Mouse (Mus musculus): Measurements from ENCODE around the gene Tspan2. TPM values are rescaled to one million over a fixed set of nuclear protein-coding genes. Genes with fewer than 3 reads are reported as not detected.

The Tspan2 gene
- total RNA-seq (2021), result 100 to 1,000 TPM in 1 of 2 experiments, 10 to 100 TPM in 1; 72.9 to 121 TPM

GRCm38 (mm10) chr3:102734313-102735030 lies at the start of gene Tspan2:
Gene Tspan2 (plus strand): TSS chr3:102734529.
- intact Hi-C loops (cut with DNase I), result no loop called here
- peak in 1 of 2 experiments; percentile 60 for DNase-seq (ENCODE audit: low spot score in 2 of 2)

- intact Hi-C loops (cut with DNase I), result no loop called here
Observed at GRCm38 (mm10) chr3:102686861-102687260, 47.5 kb upstream of the Tspan2 start.

GRCm38 (mm10) chr3:102687852-102688251 lies 46.5 kb upstream of the Tspan2 start:
- DNase-seq (ENCODE audit: low spot score in 2 of 2), result no peak
- intact Hi-C loops (cut with DNase I), result no loop called here

More at GRCm38 (mm10) chr3:102686861-102687260, 47.5 kb upstream of the Tspan2 start:
- DNase-seq (ENCODE audit: low spot score in 2 of 2), result no peak

- DNase-seq (ENCODE audit: low spot score in 2 of 2), result peak; percentile 51 to 56
- intact Hi-C loops (cut with DNase I), result loop anchor here (2.0 to 10.0 kb wide), 5 partner anchors 227 to 607 kb away; partner anchors contain the start of genes Casq2 and Ngf
Observed at GRCm38 (mm10) chr3:102691802-102692484, 42.4 kb upstream of the Tspan2 start.

GRCm38 (mm10) chr3:102692758-102693325 lies 41.5 kb upstream of the Tspan2 start:
- intact Hi-C loops (cut with DNase I), result loop anchor here (2.0 to 10.0 kb wide), 4 partner anchors 228 to 608 kb away; partner anchors contain the start of genes Casq2 and Ngf
- DNase-seq (ENCODE audit: low spot score in 2 of 2), result no peak

GRCm38 (mm10) chr3:102698127-102698526 lies 36.2 kb upstream of the Tspan2 start:
- no peak for DNase-seq (ENCODE audit: low spot score in 2 of 2)
- intact Hi-C loops (cut with DNase I), result loop anchor here (10.0 kb wide), 2 partner anchors 233 to 613 kb away; partner anchors contain the start of genes Casq2 and Ngf

- intact Hi-C loops (cut with DNase I), result no loop called here
- DNase-seq (ENCODE audit: low spot score in 2 of 2), result no peak
Observed at GRCm38 (mm10) chr3:102701303-102701702, 33.0 kb upstream of the Tspan2 start.

GRCm38 (mm10) chr3:102701902-102702544 lies 32.3 kb upstream of the Tspan2 start:
- intact Hi-C loops (cut with DNase I), result no loop called here
- peak in 1 of 2 experiments; percentile 33 for DNase-seq (ENCODE audit: low spot score in 2 of 2)

- intact Hi-C loops (cut with DNase I), result no loop called here
- no peak for DNase-seq (ENCODE audit: low spot score in 2 of 2)
Observed at GRCm38 (mm10) chr3:102704001-102704401, 30.3 kb upstream of the Tspan2 start.

GRCm38 (mm10) chr3:102708599-102708998 lies 25.7 kb upstream of the Tspan2 start:
- intact Hi-C loops (cut with DNase I), result no loop called here
- DNase-seq (ENCODE audit: low spot score in 2 of 2), result no peak

- intact Hi-C loops (cut with DNase I), result loop anchor here (2.0 kb wide), 1 partner anchor 90 kb away; no protein-coding TSS in a partner anchor
- DNase-seq (ENCODE audit: low spot score in 2 of 2), result peak; percentile 60 to 77
Observed at GRCm38 (mm10) chr3:102715066-102715584, 19.2 kb upstream of the Tspan2 start.

- intact Hi-C loops (cut with DNase I), result loop anchor here (2.0 kb wide), 1 partner anchor 89 kb away; no protein-coding TSS in a partner anchor
- DNase-seq (ENCODE audit: low spot score in 2 of 2), result no peak
Observed at GRCm38 (mm10) chr3:102715839-102716238, 18.5 kb upstream of the Tspan2 start.

GRCm38 (mm10) chr3:102717586-102718285 lies 16.6 kb upstream of the Tspan2 start:
- intact Hi-C loops (cut with DNase I), result no loop called here
- no peak for DNase-seq (ENCODE audit: low spot score in 2 of 2)

GRCm38 (mm10) chr3:102723154-102723553 lies 11.2 kb upstream of the Tspan2 start:
- no peak for DNase-seq (ENCODE audit: low spot score in 2 of 2)
- intact Hi-C loops (cut with DNase I), result no loop called here

- intact Hi-C loops (cut with DNase I), result no loop called here
- DNase-seq (ENCODE audit: low spot score in 2 of 2), result no peak
Observed at GRCm38 (mm10) chr3:102723841-102724570, 10.3 kb upstream of the Tspan2 start.

- intact Hi-C loops (cut with DNase I), result no loop called here
- DNase-seq (ENCODE audit: low spot score in 2 of 2), result no peak
Observed at GRCm38 (mm10) chr3:102724798-102725459, 9.4 kb upstream of the Tspan2 start.

- intact Hi-C loops (cut with DNase I), result no loop called here
- no peak for DNase-seq (ENCODE audit: low spot score in 2 of 2)
Observed at GRCm38 (mm10) chr3:102729416-102729815, 4.9 kb upstream of the Tspan2 start.

- DNase-seq (ENCODE audit: low spot score in 2 of 2), result no peak
- intact Hi-C loops (cut with DNase I), result no loop called here
Observed at GRCm38 (mm10) chr3:102731112-102731511, 3.2 kb upstream of the Tspan2 start.
